Mouse (Mus musculus): Measurements from ENCODE around the gene Map3k7cl. TPM values are rescaled to one million over a fixed set of nuclear protein-coding genes. Genes with fewer than 3 reads are reported as not detected.

The Map3k7cl gene
- polyA plus RNA-seq (2016; fragmentation: Nextera tagmentation; extraction: Ambion mirVana), result not detected in 2 replicates

- H3K27ac ChIP-seq (replicated peaks), result no peak within 1 kb of the TSS
- no peak within 1 kb of the TSS for H3K4me3 ChIP-seq
- no peaks in the 10 kb centered on the region for H3K36me3 ChIP-seq
- 85% methylated on average over 24 of the region's 24 CpGs for WGBS
- H3K9me3 ChIP-seq (replicated peaks), result no peaks in the 10 kb centered on the region
- H3K27me3 ChIP-seq (ENCODE audit: low read depth, poor library complexity, severe bottlenecking), result no peaks in the 10 kb centered on the region
- no peak for DNase-seq (ENCODE audit: low spot score)
- no peaks in the 10 kb centered on the region for H3K4me1 ChIP-seq
These were observed at the start of gene Map3k7cl for GRCm38 (mm10) chr16:87552907-87553691. TSS of gene Map3k7cl (plus strand) at chr16:87553330.

GRCm38 (mm10) chr16:87511706-87512105 lies 41.4 kb upstream of the Map3k7cl start:
- WGBS, result 80% methylated on average over 5 of the region's 5 CpGs
- 0 out of 2 replicates have a peak, but pooled peaks cover 5% of the 10 kb centered on the region for H3K4me1 ChIP-seq

GRCm38 (mm10) chr16:87512331-87512730 lies 40.8 kb upstream of the Map3k7cl start:
- H3K9me3 ChIP-seq (replicated peaks), result no peaks in the 10 kb centered on the region
- H3K36me3 ChIP-seq, result no peaks in the 10 kb centered on the region
- DNase-seq (ENCODE audit: low spot score), result no peak
- no peak overlapping the region for H3K4me3 ChIP-seq
- no peak overlapping the region for H3K27ac ChIP-seq (replicated peaks)
- H3K27me3 ChIP-seq (ENCODE audit: low read depth, poor library complexity, severe bottlenecking), result no peaks in the 10 kb centered on the region
- WGBS, result 94% methylated on average over 14 of the region's 14 CpGs
- 0 out of 2 replicates have a peak, but pooled peaks cover 4% of the 10 kb centered on the region for H3K4me1 ChIP-seq

More at GRCm38 (mm10) chr16:87511706-87512105, 41.4 kb upstream of the Map3k7cl start:
- no peak for DNase-seq (ENCODE audit: low spot score)
- Histone ChIP-seq H3K9me3 (replicated peaks) (no peaks in the 10 kb centered on the region), H3K27ac (replicated peaks) (no peak overlapping the region), H3K36me3 (no peaks in the 10 kb centered on the region), H3K4me3 (no peak overlapping the region), H3K27me3 (ENCODE audit: low read depth, poor library complexity, severe bottlenecking) (no peaks in the 10 kb centered on the region)

- no peaks in the 10 kb centered on the region for H3K27me3 ChIP-seq (ENCODE audit: low read depth, poor library complexity, severe bottlenecking)
- H3K9me3 ChIP-seq (replicated peaks), result no peaks in the 10 kb centered on the region
- no peak overlapping the region for H3K27ac ChIP-seq (replicated peaks)
- DNase-seq (ENCODE audit: low spot score), result no peak
- no peaks in the 10 kb centered on the region for H3K36me3 ChIP-seq
- 92% methylated on average over 5 of the region's 5 CpGs for WGBS
- H3K4me3 ChIP-seq, result no peak overlapping the region
- no peaks in the 10 kb centered on the region for H3K4me1 ChIP-seq
These were observed 28.9 kb upstream of the Map3k7cl start for GRCm38 (mm10) chr16:87524228-87524627.

- Histone ChIP-seq H3K36me3 (no peaks in the 10 kb centered on the region), H3K9me3 (replicated peaks) (no peaks in the 10 kb centered on the region), H3K27me3 (ENCODE audit: low read depth, poor library complexity, severe bottlenecking) (no peaks in the 10 kb centered on the region), H3K4me1 (no peaks in the 10 kb centered on the region), H3K27ac (replicated peaks) (no peak overlapping the region), H3K4me3 (no peak overlapping the region)
- WGBS, result 73% methylated on average over 8 of the region's 8 CpGs
- DNase-seq (ENCODE audit: low spot score), result no peak
These were observed 25.4 kb upstream of the Map3k7cl start for GRCm38 (mm10) chr16:87527553-87528249.

GRCm38 (mm10) chr16:87528755-87529154 lies 24.4 kb upstream of the Map3k7cl start:
- Histone ChIP-seq H3K36me3 (no peaks in the 10 kb centered on the region), H3K4me1 (no peaks in the 10 kb centered on the region), H3K9me3 (replicated peaks) (no peaks in the 10 kb centered on the region), H3K27me3 (ENCODE audit: low read depth, poor library complexity, severe bottlenecking) (no peaks in the 10 kb centered on the region), H3K27ac (replicated peaks) (no peak overlapping the region), H3K4me3 (no peak overlapping the region)
- no peak for DNase-seq (ENCODE audit: low spot score)
- WGBS, result 75% methylated on average over 10 of the region's 10 CpGs

- Histone ChIP-seq H3K27ac (replicated peaks) (no peak overlapping the region), H3K27me3 (ENCODE audit: low read depth, poor library complexity, severe bottlenecking) (no peaks in the 10 kb centered on the region), H3K4me3 (no peak overlapping the region), H3K9me3 (replicated peaks) (no peaks in the 10 kb centered on the region), H3K36me3 (no peaks in the 10 kb centered on the region), H3K4me1 (no peaks in the 10 kb centered on the region)
- no peak for DNase-seq (ENCODE audit: low spot score)
- WGBS, result 65% methylated on average over 2 of the region's 2 CpGs
These were observed 4.8 kb upstream of the Map3k7cl start for GRCm38 (mm10) chr16:87548348-87548747.

- Histone ChIP-seq H3K27ac (replicated peaks) (no peak overlapping the region), H3K4me3 (no peak overlapping the region), H3K9me3 (replicated peaks) (no peaks in the 10 kb centered on the region), H3K36me3 (no peaks in the 10 kb centered on the region), H3K4me1 (no peaks in the 10 kb centered on the region), H3K27me3 (ENCODE audit: low read depth, poor library complexity, severe bottlenecking) (no peaks in the 10 kb centered on the region)
- no peak for DNase-seq (ENCODE audit: low spot score)
- WGBS, result 85% methylated on average over 8 of the region's 8 CpGs
These were observed 3.2 kb downstream of the Map3k7cl start for GRCm38 (mm10) chr16:87556320-87556719.

GRCm38 (mm10) chr16:87561501-87561900 lies 8.4 kb downstream of the Map3k7cl start:
- Histone ChIP-seq H3K4me1 (no peaks in the 10 kb centered on the region), H3K27me3 (ENCODE audit: low read depth, poor library complexity, severe bottlenecking) (no peaks in the 10 kb centered on the region), H3K27ac (replicated peaks) (no peak overlapping the region), H3K9me3 (replicated peaks) (no peaks in the 10 kb centered on the region), H3K36me3 (no peaks in the 10 kb centered on the region), H3K4me3 (no peak overlapping the region)
- no peak for DNase-seq (ENCODE audit: low spot score)
- 86% methylated on average over 4 of the region's 4 CpGs for WGBS

GRCm38 (mm10) chr16:87563524-87563923 lies 10.4 kb downstream of the Map3k7cl start:
- WGBS, result 81% methylated on average over 6 of the region's 6 CpGs
- no peak for DNase-seq (ENCODE audit: low spot score)
- no peaks in the 10 kb centered on the region for H3K36me3 ChIP-seq
- no peak overlapping the region for H3K27ac ChIP-seq (replicated peaks)
- H3K4me1 ChIP-seq, result no peaks in the 10 kb centered on the region
- H3K4me3 ChIP-seq, result no peak overlapping the region
- no peaks in the 10 kb centered on the region for H3K27me3 ChIP-seq (ENCODE audit: low read depth, poor library complexity, severe bottlenecking)
- no peaks in the 10 kb centered on the region for H3K9me3 ChIP-seq (replicated peaks)

- Histone ChIP-seq H3K27ac (replicated peaks) (no peak overlapping the region), H3K4me3 (no peak overlapping the region), H3K4me1 (no peaks in the 10 kb centered on the region), H3K27me3 (ENCODE audit: low read depth, poor library complexity, severe bottlenecking) (no peaks in the 10 kb centered on the region), H3K9me3 (replicated peaks) (no peaks in the 10 kb centered on the region), H3K36me3 (no peaks in the 10 kb centered on the region)
- WGBS, result 82% methylated on average over 3 of the region's 3 CpGs
- no peak for DNase-seq (ENCODE audit: low spot score)
These were observed 11.4 kb downstream of the Map3k7cl start for GRCm38 (mm10) chr16:87564564-87564963.

- DNase-seq (ENCODE audit: low spot score), result no peak
- H3K9me3 ChIP-seq (replicated peaks), result no peaks in the 10 kb centered on the region
- WGBS, result 92% methylated on average over 13 of the region's 13 CpGs
- no peak overlapping the region for H3K4me3 ChIP-seq
- H3K27me3 ChIP-seq (ENCODE audit: low read depth, poor library complexity, severe bottlenecking), result no peaks in the 10 kb centered on the region
- no peaks in the 10 kb centered on the region for H3K36me3 ChIP-seq
- no peak overlapping the region for H3K27ac ChIP-seq (replicated peaks)
- peaks cover 2% of the 10 kb centered on the region; the same call in 1 of the 2 replicates for H3K4me1 ChIP-seq
These were observed 14.4 kb downstream of the Map3k7cl start for GRCm38 (mm10) chr16:87567572-87567971.

GRCm38 (mm10) chr16:87568241-87568640 lies 15.1 kb downstream of the Map3k7cl start:
- no peak overlapping the region for H3K4me3 ChIP-seq
- no peak for DNase-seq (ENCODE audit: low spot score)
- no peaks in the 10 kb centered on the region for H3K36me3 ChIP-seq
- no peaks in the 10 kb centered on the region for H3K9me3 ChIP-seq (replicated peaks)
- no peak overlapping the region for H3K27ac ChIP-seq (replicated peaks)
- peaks cover 2% of the 10 kb centered on the region; the same call in 1 of the 2 replicates for H3K4me1 ChIP-seq
- no peaks in the 10 kb centered on the region for H3K27me3 ChIP-seq (ENCODE audit: low read depth, poor library complexity, severe bottlenecking)
- 92% methylated on average over 7 of the region's 7 CpGs for WGBS

Data from midbrain, embryonic 10.5 days (tissue).